Mouse (Mus musculus) hindbrain, embryonic 10.5 days (tissue): ENCODE data around the gene Sergef. TPM values are rescaled to one million over a fixed set of nuclear protein-coding genes. Genes with fewer than 3 reads are reported as not detected.

Source experiments
- DNase-seq: peaks from one replicate; pipeline ENCODE4 v3.0.0-alpha.2; 2017; ENCODE audit warnings: low spot score
- H3K27ac ChIP-seq: fragments of 300-500 bp; sonication (generic); 2 replicates; pipeline ENCODE4 v1.5.1; 2016; ENCODE audit warnings: mild to moderate bottlenecking, moderate library complexity
- H3K27me3 ChIP-seq: fragments of 300-500 bp; sonication (generic); 2 replicates; pipeline ENCODE4 v1.6.1; 2016; ENCODE audit warnings: mild to moderate bottlenecking; ENCODE audit not compliant: poor library complexity, insufficient read depth, severe bottlenecking
- H3K36me3 ChIP-seq: fragments of 300-500 bp; sonication (generic); 2 replicates; pipeline ENCODE4 v1.6.1; 2016; ENCODE audit warnings: mild to moderate bottlenecking, moderate library complexity
- H3K4me1 ChIP-seq: fragments of 300-500 bp; sonication (generic); replicated peaks from 2 replicates; pipeline ENCODE4 v1.6.1; 2016; ENCODE audit warnings: mild to moderate bottlenecking
- H3K4me3 ChIP-seq: fragments of 300-500 bp; sonication (generic); 2 replicates; pipeline ENCODE4 v1.5.1; 2016; ENCODE audit warnings: mild to moderate bottlenecking, moderate library complexity
- H3K9me3 ChIP-seq: fragments of 300-500 bp; sonication (generic); 2 replicates; pipeline ENCODE4 v1.6.1; 2016; ENCODE audit warnings: mild to moderate bottlenecking, moderate library complexity
- WGBS: fragments of 180-500 bp; shearing (Covaris S2); methylation state at CpG from one replicate; pipeline ENCODE4 v1.1.7; 2016; 5-methylcytosine and 5-hydroxymethylcytosine counted together
- polyA plus RNA-seq: library from polyadenylated mRNA; unstranded; fragments of >200 nt; fragmentation: Nextera tagmentation; extraction: Ambion mirVana; gene quantifications from 2 replicates; pipeline ENCODE4 v1.2.1, GENCODE M21; 2016

The Sergef gene
- polyA plus RNA-seq, 1 experiment from 2014 or later = 18.7 TPM

GRCm38 (mm10) chr7:46519148-46519547 lies 120.5 kb downstream of the Sergef start:
- no peaks in the 10 kb centered on the region for H3K36me3 ChIP-seq
- no peaks in the 10 kb centered on the region for H3K27me3 ChIP-seq
- no peak for DNase-seq
- H3K9me3 ChIP-seq = no peaks in the 10 kb centered on the region
- H3K4me3 ChIP-seq = no peak overlapping the region
- no peaks in the 10 kb centered on the region for H3K4me1 ChIP-seq
- H3K27ac ChIP-seq = no peak overlapping the region
- WGBS = 86% methylated on average over 11 of the region's 11 CpGs

DNA sequence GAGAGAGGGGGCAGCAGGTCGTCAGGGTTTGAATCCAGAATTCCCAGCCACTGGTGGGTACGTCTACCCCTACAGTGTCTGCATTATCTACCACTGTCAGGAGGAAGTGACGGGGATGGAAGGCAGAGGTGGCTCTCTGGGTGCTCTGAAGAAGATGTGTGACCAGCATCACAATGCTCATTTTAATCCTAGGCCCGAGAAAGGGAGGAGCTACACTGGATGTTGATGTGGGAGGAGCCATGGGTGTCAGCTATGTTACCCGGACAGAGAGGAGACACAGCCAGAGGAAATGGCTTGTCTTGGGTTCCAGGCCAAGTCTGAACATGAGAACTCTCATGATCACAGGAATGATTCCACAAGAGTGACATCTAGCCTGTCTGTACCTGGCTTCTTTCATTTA lies 122.4 kb downstream of the Sergef start:
- Histone ChIP-seq H3K27me3 (peaks cover 5% of the 10 kb centered on the region; the same call in 1 of the 2 replicates), H3K4me3 (no peak overlapping the region), H3K36me3 (0 out of 2 replicates have a peak, but pooled peaks cover 3% of the 10 kb centered on the region), H3K9me3 (no peaks in the 10 kb centered on the region), H3K4me1 (no peaks in the 10 kb centered on the region), H3K27ac (no peak overlapping the region)
- no peak for DNase-seq
- WGBS = 67% methylated on average over 5 of the region's 5 CpGs

DNA sequence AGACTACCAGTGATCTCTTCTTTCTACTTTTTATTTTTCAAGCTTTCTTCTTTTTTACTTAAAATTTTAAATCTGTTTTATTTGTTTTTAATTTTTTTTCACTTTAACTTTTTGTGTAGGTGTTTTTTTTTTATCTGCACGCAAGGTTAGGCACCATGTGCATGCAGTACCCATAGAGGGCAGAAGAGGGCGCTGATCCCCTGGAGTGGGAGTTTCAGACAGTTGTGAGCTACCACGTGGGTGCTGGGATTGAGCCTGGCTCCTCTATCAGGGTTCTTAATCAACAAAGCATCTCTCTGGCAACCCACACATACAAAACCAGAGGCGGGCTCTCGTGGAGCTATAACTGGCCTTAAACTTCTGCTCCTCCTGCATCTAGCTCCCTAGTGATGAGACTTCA lies 123.6 kb downstream of the Sergef start:
- Histone ChIP-seq H3K36me3 (0 out of 2 replicates have a peak, but pooled peaks cover 3% of the 10 kb centered on the region), H3K4me3 (no peak overlapping the region), H3K9me3 (no peaks in the 10 kb centered on the region), H3K4me1 (0 out of 2 replicates have a peak, but pooled peaks cover 1% of the 10 kb centered on the region), H3K27me3 (peaks cover 9% of the 10 kb centered on the region), H3K27ac (no peak overlapping the region)
- WGBS = 79% methylated on average over 5 of the region's 5 CpGs
- DNase-seq = no peak

DNA sequence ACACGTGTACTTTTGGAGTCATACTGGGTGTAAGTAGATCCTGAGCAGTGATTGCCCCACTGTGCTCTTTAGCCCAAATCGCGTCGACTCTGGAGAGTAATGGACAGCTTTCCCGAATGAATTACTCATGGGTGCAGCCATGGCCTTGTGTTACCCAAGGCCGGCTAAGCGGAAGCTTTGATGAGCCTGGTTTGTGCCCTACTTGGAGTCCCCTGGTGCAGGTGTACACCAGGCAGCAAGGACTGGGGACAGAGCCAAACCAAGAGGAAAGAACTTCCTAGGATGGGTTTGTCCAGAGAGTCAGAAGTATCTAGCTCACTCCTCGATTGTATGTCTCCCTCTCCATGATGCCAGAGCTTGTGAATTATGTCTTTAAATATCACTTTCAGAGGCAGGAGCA lies 124.6 kb downstream of the Sergef start:
- Histone ChIP-seq H3K9me3 (no peaks in the 10 kb centered on the region), H3K4me3 (no peak overlapping the region), H3K4me1 (peaks cover 11% of the 10 kb centered on the region), H3K27ac (no peak overlapping the region), H3K27me3 (peaks cover 16% of the 10 kb centered on the region), H3K36me3 (0 out of 2 replicates have a peak, but pooled peaks cover 3% of the 10 kb centered on the region)
- 93% methylated on average over 8 of the region's 8 CpGs for WGBS
- no peak for DNase-seq

DNA sequence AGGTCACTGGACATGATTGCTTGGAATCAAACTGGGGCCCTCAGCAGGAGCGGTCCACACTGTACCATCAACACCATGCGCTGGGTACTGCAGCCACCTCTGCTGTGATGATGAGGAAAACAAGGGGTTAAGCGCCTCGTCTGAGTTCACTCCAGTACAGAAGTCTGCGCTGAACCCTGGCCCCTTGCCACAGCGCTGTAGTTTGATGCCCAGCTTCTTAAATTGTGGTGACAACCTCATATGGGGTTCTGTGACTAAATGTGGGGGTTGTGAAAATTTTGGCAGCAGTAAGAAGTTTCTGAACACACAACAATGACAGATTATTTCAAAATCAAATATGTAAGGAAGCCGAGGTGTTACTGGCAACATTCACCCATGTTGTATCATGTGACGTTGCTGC lies 126.0 kb downstream of the Sergef start:
- peaks cover 16% of the 10 kb centered on the region for H3K27me3 ChIP-seq
- H3K9me3 ChIP-seq = no peaks in the 10 kb centered on the region
- no peak overlapping the region for H3K4me3 ChIP-seq
- 89% methylated on average over 8 of the region's 8 CpGs for WGBS
- H3K4me1 ChIP-seq = peaks cover 25% of the 10 kb centered on the region
- no peak for DNase-seq
- H3K36me3 ChIP-seq = 0 out of 2 replicates have a peak, but pooled peaks cover 3% of the 10 kb centered on the region
- no peak overlapping the region for H3K27ac ChIP-seq

DNA sequence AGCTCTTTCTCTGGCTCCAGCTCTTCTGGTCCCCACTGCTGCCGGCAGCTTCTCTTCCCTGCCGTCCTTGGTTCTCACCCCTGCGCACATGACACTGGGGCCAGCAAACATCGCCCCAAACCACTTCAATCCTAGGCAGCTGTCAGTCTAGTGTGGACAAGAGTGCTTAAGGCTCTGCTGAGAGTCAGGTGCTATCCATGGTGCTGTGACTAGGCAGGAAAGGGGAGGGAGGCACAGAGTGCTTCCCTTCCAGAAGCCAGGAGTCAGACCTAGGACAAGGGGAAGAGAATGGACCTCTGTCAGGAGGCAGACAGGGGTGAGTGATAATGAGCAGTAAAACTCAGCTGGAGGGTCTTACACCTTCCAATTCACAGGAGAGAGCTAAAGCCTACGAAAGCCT lies 126.8 kb downstream of the Sergef start:
- Histone ChIP-seq H3K4me1 (peaks cover 27% of the 10 kb centered on the region), H3K9me3 (no peaks in the 10 kb centered on the region), H3K4me3 (no peak overlapping the region), H3K36me3 (0 out of 2 replicates have a peak, but pooled peaks cover 3% of the 10 kb centered on the region), H3K27ac (no peak overlapping the region), H3K27me3 (peaks cover 16% of the 10 kb centered on the region)
- no peak for DNase-seq
- 80% methylated on average over 5 of the region's 5 CpGs for WGBS

DNA sequence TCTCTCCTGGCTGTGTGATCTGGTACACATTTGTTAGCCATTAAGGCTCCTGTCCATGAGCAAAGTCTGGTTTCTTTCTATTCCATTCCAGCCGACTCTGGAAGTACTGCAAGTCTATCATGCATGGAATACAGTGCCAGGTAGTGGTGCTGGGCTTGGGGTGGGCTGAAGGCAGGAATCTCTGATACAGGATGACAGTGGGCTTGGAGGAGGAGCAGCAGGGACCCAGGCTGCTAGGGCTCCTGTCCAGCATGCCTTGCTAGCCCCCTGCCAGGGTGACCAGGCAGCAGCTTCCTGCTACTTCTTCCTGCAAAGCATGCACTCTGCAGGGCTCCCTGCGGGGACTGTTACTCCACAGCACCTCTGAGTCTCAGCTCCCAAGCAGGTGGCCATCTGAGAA lies 128.8 kb downstream of the Sergef start:
- WGBS = 67% methylated on average over 2 of the region's 2 CpGs

GRCm38 (mm10) chr7:46509391-46510310 lies 130.0 kb downstream of the Sergef start:
- peak; percentile 25 for DNase-seq

More for the DNA sequence above, 128.8 kb downstream of the Sergef start:
- Histone ChIP-seq H3K36me3 (0 out of 2 replicates have a peak, but pooled peaks cover 3% of the 10 kb centered on the region), H3K4me1 (peaks cover 27% of the 10 kb centered on the region), H3K9me3 (no peaks in the 10 kb centered on the region), H3K27ac (no peak overlapping the region), H3K4me3 (no peak overlapping the region), H3K27me3 (peaks cover 19% of the 10 kb centered on the region)
- DNase-seq = no peak

GRCm38 (mm10) chr7:46508590-46509318 lies 130.9 kb downstream of the Sergef start:
- Histone ChIP-seq H3K4me3 (peak overlapping the region; percentile 35; the same call in 1 of the 2 replicates), H3K36me3 (0 out of 2 replicates have a peak, but pooled peaks cover 3% of the 10 kb centered on the region), H3K27ac (peak overlapping the region; percentile 72), H3K4me1 (peaks cover 27% of the 10 kb centered on the region), H3K9me3 (no peaks in the 10 kb centered on the region), H3K27me3 (peaks cover 23% of the 10 kb centered on the region)
- DNase-seq = no peak
- 58% methylated on average over 12 of the region's 12 CpGs for WGBS

More at GRCm38 (mm10) chr7:46509391-46510310, 130.0 kb downstream of the Sergef start:
- Histone ChIP-seq H3K4me1 (peaks cover 27% of the 10 kb centered on the region), H3K36me3 (0 out of 2 replicates have a peak, but pooled peaks cover 3% of the 10 kb centered on the region), H3K4me3 (peak overlapping the region; percentile 35), H3K9me3 (no peaks in the 10 kb centered on the region), H3K27ac (peak overlapping the region; percentile 72), H3K27me3 (peaks cover 23% of the 10 kb centered on the region)
- 48% methylated on average over 24 of the region's 24 CpGs for WGBS

GRCm38 (mm10) chr7:46504157-46504556 lies 135.4 kb downstream of the Sergef start:
- WGBS = 48% methylated on average over 4 of the region's 4 CpGs
- Histone ChIP-seq H3K4me3 (no peak overlapping the region), H3K36me3 (peaks cover 6% of the 10 kb centered on the region; the same call in 1 of the 2 replicates), H3K9me3 (no peaks in the 10 kb centered on the region), H3K4me1 (peaks cover 11% of the 10 kb centered on the region), H3K27me3 (peaks cover 8% of the 10 kb centered on the region; the same call in 1 of the 2 replicates), H3K27ac (no peak overlapping the region)
- DNase-seq = no peak

DNA sequence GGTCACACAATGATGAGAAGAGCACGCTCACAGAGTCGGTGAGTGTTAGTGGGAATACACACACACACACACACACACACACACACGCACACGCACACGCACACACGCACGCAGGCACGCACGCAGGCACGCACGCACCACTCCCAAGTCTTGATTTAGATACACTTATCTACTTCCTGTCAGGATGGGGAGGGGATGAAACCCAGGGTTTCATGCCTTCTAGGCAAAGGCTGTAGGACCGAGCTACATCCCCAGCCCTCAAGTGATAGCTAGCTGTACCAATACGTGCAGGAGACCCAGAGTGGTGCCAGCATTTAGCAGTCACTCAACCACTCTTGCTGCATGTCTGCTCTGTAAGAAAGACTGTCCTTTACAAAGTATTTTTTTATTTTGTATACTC lies 137.0 kb downstream of the Sergef start:
- no peak for DNase-seq
- peaks cover 3% of the 10 kb centered on the region; the same call in 1 of the 2 replicates for H3K4me1 ChIP-seq
- H3K9me3 ChIP-seq = no peaks in the 10 kb centered on the region
- peaks cover 7% of the 10 kb centered on the region; the same call in 1 of the 2 replicates for H3K36me3 ChIP-seq
- peaks cover 8% of the 10 kb centered on the region; the same call in 1 of the 2 replicates for H3K27me3 ChIP-seq
- no peak overlapping the region for H3K27ac ChIP-seq
- no peak overlapping the region for H3K4me3 ChIP-seq
- 93% methylated on average over 13 of the region's 13 CpGs for WGBS

DNA sequence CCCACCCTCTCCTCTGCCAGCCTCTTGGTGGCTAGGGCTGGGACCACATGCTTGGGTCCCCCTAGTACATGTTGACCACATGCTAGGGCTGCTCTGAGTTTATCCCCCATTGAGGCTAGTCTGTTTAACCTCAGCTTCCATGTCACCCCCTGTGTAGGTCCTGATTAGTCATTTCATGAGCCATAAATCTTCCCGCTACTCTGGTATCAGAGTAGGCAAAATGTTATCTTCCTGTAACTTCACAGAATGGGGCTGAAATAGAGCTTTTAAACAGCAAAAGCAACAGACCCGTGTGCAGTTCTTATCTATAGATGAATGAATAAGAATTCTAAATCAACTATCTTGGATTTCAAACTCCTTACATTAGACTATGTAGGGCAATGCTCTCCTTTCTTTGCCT lies 138.1 kb downstream of the Sergef start:
- H3K4me1 ChIP-seq = peaks cover 3% of the 10 kb centered on the region; the same call in 1 of the 2 replicates
- no peak overlapping the region for H3K27ac ChIP-seq
- no peaks in the 10 kb centered on the region for H3K9me3 ChIP-seq
- peaks cover 7% of the 10 kb centered on the region; the same call in 1 of the 2 replicates for H3K36me3 ChIP-seq
- WGBS = 92% methylated on average over 2 of the region's 2 CpGs
- no peak for DNase-seq
- no peak overlapping the region for H3K4me3 ChIP-seq
- H3K27me3 ChIP-seq = peaks cover 5% of the 10 kb centered on the region; the same call in 1 of the 2 replicates
